Mouse (Mus musculus): Measurements from ENCODE around the gene Rassf7.

GRCm38 (mm10) chr7:141264761-141265410, 49.2 kb downstream of the Rassf7 start:
- TF ChIP-seq MAX (IDR thresholded peaks at IDR 0.05) (no peak), CTCF (IDR thresholded peaks at IDR 0.05; ENCODE audit: control insufficient read depth, insufficient read depth, insufficient read length) (peak; percentile 38), MYOG (IDR thresholded peaks at IDR 0.05; ENCODE audit: control insufficient read depth, extremely low read depth, insufficient read length) (no peak), USF1 (IDR thresholded peaks at IDR 0.05; ENCODE audit: low read depth) (no peak), CEBPB (IDR thresholded peaks at IDR 0.05; ENCODE audit: low read depth) (no peak), FOSL1 (IDR thresholded peaks at IDR 0.05; ENCODE audit: insufficient read depth, low read length, poor library complexity, severe bottlenecking) (no peak), MYOD1 (IDR thresholded peaks at IDR 0.05; ENCODE audit: control insufficient read depth, insufficient read length, low read depth) (no peak)
